Mouse (Mus musculus) subcutaneous adipose tissue, adult 2 months (tissue): ENCODE measurements around the gene Gabra3. TPM values are rescaled to one million over a fixed set of nuclear protein-coding genes. Genes with fewer than 3 reads are reported as not detected.

ENCODE experiments used
- polyA plus RNA-seq: library from polyadenylated mRNA; depleted of rRNA; stranded (reverse); fragments of >200 nt; gene quantifications from 2 replicates; pipeline ENCODE4 v1.2.3, GENCODE M21; 2012; ENCODE audit warnings: low replicate concordance; rRNA removed

Gene Gabra3
- polyA plus RNA-seq = 4.3 and 5.9 TPM in 2 replicates

DNA sequence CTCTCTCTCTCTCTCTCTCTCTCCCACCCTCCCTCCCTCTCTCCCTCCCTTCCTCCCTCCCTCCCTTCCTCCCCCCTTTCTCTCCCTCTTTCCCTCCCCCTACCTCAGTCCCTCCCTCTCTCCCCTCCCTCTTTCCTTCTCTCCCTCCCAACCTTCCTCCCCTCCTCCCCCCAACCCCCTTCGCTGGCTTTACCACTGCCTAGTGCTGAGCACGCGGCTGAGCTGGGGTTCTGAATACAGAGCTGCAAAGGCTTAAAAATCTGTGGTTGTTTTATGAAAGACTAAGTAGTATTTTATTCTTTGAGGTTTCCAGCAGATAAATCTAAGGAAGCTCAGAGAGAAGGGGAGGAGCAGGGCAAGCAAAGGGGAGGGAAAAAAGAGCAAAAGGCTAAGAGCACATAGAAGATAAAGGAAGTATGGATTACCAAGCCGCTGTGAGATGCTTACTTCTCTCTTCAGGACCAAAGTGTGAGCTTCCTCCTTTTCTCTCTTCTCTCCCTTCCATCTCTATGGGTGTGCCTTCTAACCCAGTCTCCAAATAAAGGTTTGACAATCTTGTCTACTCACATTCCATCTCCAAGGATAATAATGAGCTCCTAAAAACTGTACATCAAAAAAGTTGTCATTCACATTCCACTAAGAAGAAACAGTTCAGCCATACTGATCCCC, at the start of gene Gabra3:
TSS of gene Gabra3 (minus strand) at position 619 of the 669 bp plus-strand sequence.

DNA sequence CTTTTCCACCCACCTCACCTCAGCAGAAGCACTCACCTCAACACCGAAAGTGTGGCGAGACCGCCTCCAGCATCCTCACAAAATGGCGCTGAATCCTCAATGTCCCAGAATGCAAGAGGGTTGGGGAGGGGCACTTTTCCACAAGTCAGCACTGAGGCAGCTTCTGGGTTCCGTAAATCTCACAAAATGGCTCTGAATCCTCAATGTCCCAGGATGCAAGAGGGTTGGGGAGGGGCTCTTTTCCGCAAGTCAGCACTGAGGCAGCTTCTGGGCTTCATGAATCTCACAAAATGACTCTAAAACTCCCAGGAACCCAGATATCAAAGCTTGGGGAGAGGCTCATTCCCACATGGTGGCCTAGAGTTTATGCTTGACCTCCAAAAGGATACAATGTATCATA, 269.9 kb downstream of the Gabra3 start, which contains the start of gene Magea10:
TSS of gene Magea10 (minus strand) at position 101 of the 400 bp plus-strand sequence.

Other genes starting within 250 kb of the Gabra3 start
- gene Gabrq, start 168.3 kb upstream of the Gabra3 start, polyA plus RNA-seq = 0.19 and 0.24 TPM in 2 replicates